Mouse (Mus musculus): ENCODE measurements around the gene Rasd2.

DNA sequence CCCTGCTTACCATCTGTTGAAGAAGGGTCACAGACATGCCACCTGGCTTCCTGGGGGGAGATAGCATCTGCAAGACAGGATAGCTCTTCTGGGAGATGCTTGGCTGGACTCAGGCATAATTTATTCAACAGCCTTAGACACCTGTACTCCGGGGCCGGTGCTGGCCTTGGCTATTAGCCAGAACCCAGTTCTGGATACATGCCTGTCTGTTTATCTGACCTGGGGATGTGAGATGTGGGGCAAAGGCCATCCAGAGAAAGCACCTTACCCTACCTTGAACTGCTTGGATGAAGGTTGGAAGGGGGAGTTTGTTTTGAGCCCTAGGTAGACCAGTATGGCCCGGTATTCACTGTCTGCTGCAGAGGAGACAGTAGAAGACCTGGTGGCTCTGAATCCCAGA lies 10.8 kb upstream of the Rasd2 start:
- TF ChIP-seq CTCF (IDR thresholded peaks at IDR 0.05; ENCODE audit: control insufficient read depth, insufficient read depth, low read length) = no peak
- TF ChIP-seq POLR2A (IDR thresholded peaks at IDR 0.05; ENCODE audit: borderline replicate concordance, control insufficient read depth, low read depth, low read length) = no peak
